Comparison of ENCODE assay signal across 16 mouse cellular contexts in genomic region chr14:51904706-51905105, GRCm38 (mm10). TPM values are rescaled to one million over a fixed set of nuclear protein-coding genes. Genes with fewer than 3 reads are reported as not detected.
A peak's percentile ranks its signal among the peaks of the same experiment; 100 is the strongest.
DNase-seq lines count a peak whose midpoint lies in the region; ATAC-seq and TF ChIP-seq lines count a peak whose summit lies in the region.
"Had no signal": no experiment of that assay in that cellular context is flagged by ENCODE, and none has a peak within 500 bp of the region (broad histone marks: within the 10 kb centered on the region; RNA-seq: fewer than 3 reads in every experiment).

No protein-coding gene starts in this region.

- peaks cover 4% of the 10 kb centered on the region; the same call in 1 of the 2 replicates for H3K4me1 ChIP-seq in liver, postnatal 0 days (ENCODE audit: insufficient read depth)
- peaks cover 24% of the 10 kb centered on the region for H3K4me1 ChIP-seq in liver, embryonic 11.5 days (replicated peaks; ENCODE audit: control insufficient read depth, insufficient read depth, low read length)
- H3K4me1 ChIP-seq: hindbrain, embryonic 15.5 days; limb, embryonic 15.5 days had no signal

- no peaks in the 10 kb centered on the region for H3K27me3 ChIP-seq in liver, postnatal 0 days (ENCODE audit: insufficient read depth, low read length)
- H3K27me3 ChIP-seq in liver, embryonic 11.5 days (replicated peaks; ENCODE audit: control insufficient read depth, insufficient read depth, low read length): no peaks in the 10 kb centered on the region
- H3K27me3 ChIP-seq: heart, embryonic 13.5 days; hindbrain, embryonic 15.5 days; limb, embryonic 15.5 days had no signal

- H3K4me3 ChIP-seq in liver, postnatal 0 days (ENCODE audit: low read depth, low read length): no peak overlapping the region
- H3K4me3 ChIP-seq in liver, embryonic 11.5 days (ENCODE audit: low read depth, low read length): no peak overlapping the region
- H3K4me3 ChIP-seq: heart, embryonic 13.5 days; hindbrain, embryonic 15.5 days; limb, embryonic 15.5 days; megakaryocyte, embryonic 14.5 days had no signal

- H3K36me3 ChIP-seq in liver, postnatal 0 days (replicated peaks; ENCODE audit: insufficient read depth, low read length): peaks cover 20% of the 10 kb centered on the region
- H3K36me3 ChIP-seq in liver, embryonic 11.5 days (ENCODE audit: control insufficient read depth, insufficient read depth, low read length): no peaks in the 10 kb centered on the region
- H3K36me3 ChIP-seq: hindbrain, embryonic 15.5 days had no signal

- intact Hi-C loops in left cerebral cortex, postnatal 10 days (cut with DNase I): loop anchor here (2.0 to 10.0 kb wide), 3 partner anchors 26 to 290 kb away; partner anchors contain the start of genes Supt16 and Zfp219

- no peak for TF ChIP-seq EP300 in liver, postnatal 0 days (IDR thresholded peaks at IDR 0.05; ENCODE audit: low read depth)

- ATAC-seq in frontal cortex, adult (ENCODE audit: low TSS enrichment): 0 out of 2 replicates have a peak, but pooled peaks have one; percentile 22
- no peak for ATAC-seq in liver, postnatal 0 days
- ATAC-seq in liver, embryonic 11.5 days (replicated peaks; ENCODE audit: low FRiP score): no peak

- no peak for DNase-seq in frontal cortex, adult 2 months (ENCODE audit: extremely low spot score in 1 of 2, low spot score in 1 of 2)
- no peak for DNase-seq in liver, postnatal 0 days
- no peak for DNase-seq in liver, embryonic 11.5 days (ENCODE audit: low spot score)
- peak; percentile 52 for DNase-seq in A20 (ENCODE audit: low read depth, low spot score)
- peak; percentile 11 for DNase-seq in NIH3T3 (ENCODE audit: low read depth)
- DNase-seq in right cerebral cortex, postnatal 4 days: no peak
- no peak for DNase-seq in left cerebral cortex, postnatal 10 days (ENCODE audit: extremely low spot score in 1 of 2, low spot score in 2 of 2)
- DNase-seq: cerebellum, postnatal 36 days; gastrocnemius, postnatal 25 days; kidney, postnatal 14 days had no signal

- 64% methylated on average over 7 of the region's 7 CpGs for WGBS in liver, postnatal 0 days (ENCODE audit: insufficient replicate concordance)
- 67% methylated on average over 7 of the region's 7 CpGs for WGBS in liver, embryonic 11.5 days

- no peaks in the 10 kb centered on the region for H3K9me3 ChIP-seq in liver, postnatal 0 days (ENCODE audit: low read length)
- H3K9me3 ChIP-seq in liver, embryonic 11.5 days (ENCODE audit: control insufficient read depth, low read length): no peaks in the 10 kb centered on the region
- H3K9me3 ChIP-seq: heart, embryonic 13.5 days; hindbrain, embryonic 15.5 days; limb, embryonic 15.5 days; megakaryocyte, embryonic 14.5 days had no signal

- H3K4me2 ChIP-seq in liver, postnatal 0 days (ENCODE audit: low read depth, low read length): no peak overlapping the region
- H3K4me2 ChIP-seq in liver, embryonic 11.5 days: no peak overlapping the region
- H3K4me2 ChIP-seq: heart, embryonic 13.5 days; hindbrain, embryonic 15.5 days; limb, embryonic 15.5 days had no signal

- no peak overlapping the region for H3K27ac ChIP-seq in liver, postnatal 0 days (ENCODE audit: low read depth)
- H3K27ac ChIP-seq in liver, embryonic 11.5 days (ENCODE audit: low read depth, low read length): no peak overlapping the region
- H3K27ac ChIP-seq: hindbrain, embryonic 15.5 days; limb, embryonic 15.5 days had no signal

- H3K9ac ChIP-seq in liver, postnatal 0 days (replicated peaks): no peak overlapping the region
- H3K9ac ChIP-seq in liver, embryonic 11.5 days (ENCODE audit: low read depth, low read length): no peak overlapping the region
- H3K9ac ChIP-seq: heart, embryonic 13.5 days; hindbrain, embryonic 15.5 days; limb, embryonic 15.5 days had no signal

- TF ChIP-seq CTCF in liver, postnatal 0 days (IDR thresholded peaks at IDR 0.05; ENCODE audit: low read depth): peak; percentile 47

RNA-seq across cellular contexts. Expression of gene Ndrg2, which starts 9.3 kb away (rescaled TPM):
- 712 and 1,011 TPM in 2 replicates for polyA plus RNA-seq in frontal cortex, adult 2 months (2012; rRNA removed)
- polyA plus RNA-seq in liver, postnatal 0 days (2015; fragmentation: Nextera tagmentation; extraction: Ambion mirVana): 346 and 352 TPM in 2 replicates
- polyA plus RNA-seq in liver, embryonic 11.5 days (2014; fragmentation: Nextera tagmentation; extraction: Ambion mirVana): 19.2 and 21.5 TPM in 2 replicates
- 100 to 1,000 TPM; 337 to 367 TPM for total RNA-seq in left cerebral cortex, postnatal 10 days (2021)

RNA-seq across cellular contexts. Expression of gene Slc39a2, which starts 12.0 kb away (rescaled TPM):
- polyA plus RNA-seq in frontal cortex, adult 2 months (2012; rRNA removed): 19.7 and 20.4 TPM in 2 replicates
- polyA plus RNA-seq in liver, postnatal 0 days (2015; fragmentation: Nextera tagmentation; extraction: Ambion mirVana): 0.06 and 0.07 TPM in 2 replicates
- polyA plus RNA-seq in liver, embryonic 11.5 days (2014; fragmentation: Nextera tagmentation; extraction: Ambion mirVana): 0.07 and 0.14 TPM in 2 replicates
- total RNA-seq in left cerebral cortex, postnatal 10 days (2021): 1 to 10 TPM; 3.6 to 4.5 TPM

RNA-seq across cellular contexts. Expression of gene Tppp2, which starts 13.5 kb away (rescaled TPM):
- polyA plus RNA-seq in frontal cortex, adult 2 months (2012; rRNA removed): not detected in 2 replicates
- not detected in 2 replicates for polyA plus RNA-seq in liver, postnatal 0 days (2015; fragmentation: Nextera tagmentation; extraction: Ambion mirVana)
- polyA plus RNA-seq in liver, embryonic 11.5 days (2014; fragmentation: Nextera tagmentation; extraction: Ambion mirVana): not detected in 2 replicates
- total RNA-seq in left cerebral cortex, postnatal 10 days (2021): not detected
- total RNA-seq: ES-E14 had no signal
- polyA plus RNA-seq: heart, embryonic 13.5 days; hindbrain, embryonic 15.5 days; limb, embryonic 15.5 days had no signal

RNA-seq across cellular contexts. Expression of gene Rnase13, which starts 17.9 kb away (rescaled TPM):
- 0.14 and 0.17 TPM in 2 replicates for polyA plus RNA-seq in frontal cortex, adult 2 months (2012; rRNA removed)
- polyA plus RNA-seq in liver, postnatal 0 days (2015; fragmentation: Nextera tagmentation; extraction: Ambion mirVana): not detected in 2 replicates
- polyA plus RNA-seq in liver, embryonic 11.5 days (2014; fragmentation: Nextera tagmentation; extraction: Ambion mirVana): not detected in 2 replicates
- not detected for total RNA-seq in left cerebral cortex, postnatal 10 days (2021)
- total RNA-seq: ES-E14; gastrocnemius, postnatal 25 days had no signal
- polyA plus RNA-seq: heart, embryonic 13.5 days; hindbrain, embryonic 15.5 days; limb, embryonic 15.5 days had no signal

RNA-seq across cellular contexts. Expression of gene Mettl17, which starts 20.1 kb away (rescaled TPM):
- polyA plus RNA-seq in frontal cortex, adult 2 months (2012; rRNA removed): 49.7 and 53.5 TPM in 2 replicates
- polyA plus RNA-seq in liver, postnatal 0 days (2015; fragmentation: Nextera tagmentation; extraction: Ambion mirVana): 9.4 and 10.8 TPM in 2 replicates
- 32.5 and 42.6 TPM in 2 replicates for polyA plus RNA-seq in liver, embryonic 11.5 days (2014; fragmentation: Nextera tagmentation; extraction: Ambion mirVana)
- 10 to 100 TPM; 35.5 to 42.4 TPM for total RNA-seq in left cerebral cortex, postnatal 10 days (2021)

Comparison
In these comparisons a context has a peak if more than half of its experiments do, and no peak if none do; other contexts are left out.
1. RNA of gene Ndrg2, which starts 9.3 kb away (polyA plus RNA-seq): 712 to 1,011 TPM in frontal cortex, adult 2 months and 346 to 352 TPM in liver, postnatal 0 days; 19.2 to 21.5 TPM in liver, embryonic 11.5 days; every median in the first group is over 10 times any median in the second.
2. DNase-seq: peak in A20 (single experiment) and NIH3T3 (single experiment); none in frontal cortex, adult 2 months (0 of 2), liver, postnatal 0 days (single experiment), liver, embryonic 11.5 days (single experiment), right cerebral cortex, postnatal 4 days (single experiment) and left cerebral cortex, postnatal 10 days (0 of 2).
3. RNA of gene Slc39a2, which starts 12.0 kb away (polyA plus RNA-seq): 19.7 to 20.4 TPM in frontal cortex, adult 2 months; 0.06 to 0.07 TPM in liver, postnatal 0 days and 0.07 to 0.14 TPM in liver, embryonic 11.5 days; every median in the first group is over 10 times any median in the second.